Mouse (Mus musculus) myocyte (in vitro differentiated cells): Measurements from ENCODE around the gene Mansc1.

Experiments used
- MAX ChIP-seq: IDR thresholded peaks from one replicate; pipeline ENCODE4 v1.6.1; 2011; ENCODE audit warnings: low read depth, mild to moderate bottlenecking, control low read depth
- MYOD1 ChIP-seq, 3 experiments: IDR thresholded peaks; one replicate each; pipeline ENCODE4 v1.6.1; 2011; ENCODE audit warnings: control low read depth in 2 of 3, low read depth in 2 of 3, mild to moderate bottlenecking in 2 of 3, moderate library complexity in 1 of 3; ENCODE audit not compliant: insufficient read length in 2 of 3, control insufficient read depth in 1 of 3
- MYOG ChIP-seq, 3 experiments: IDR thresholded peaks; one replicate each; pipeline ENCODE4 v1.6.1; 2011; ENCODE audit warnings: control low read depth in 2 of 3, low read depth in 2 of 3, mild to moderate bottlenecking in 2 of 3; ENCODE audit not compliant: insufficient read length in 2 of 3, control insufficient read depth in 1 of 3, insufficient read depth in 1 of 3
- POLR2A ChIP-seq: IDR thresholded peaks from one replicate; pipeline ENCODE4 v1.6.1; 2011; ENCODE audit warnings: low read depth, mild to moderate bottlenecking, control low read depth, moderate library complexity; ENCODE audit not compliant: insufficient read length
- POLR2AphosphoS2 ChIP-seq: IDR thresholded peaks from one replicate; pipeline ENCODE4 v1.6.1; 2011; ENCODE audit warnings: low read depth, control low read depth; ENCODE audit not compliant: insufficient read length
- REST ChIP-seq: IDR thresholded peaks from one replicate; pipeline ENCODE4 v1.6.1; 2011; ENCODE audit warnings: mild to moderate bottlenecking, control low read depth, moderate library complexity; ENCODE audit not compliant: insufficient read depth, insufficient read length
- SRF ChIP-seq: IDR thresholded peaks from one replicate; pipeline ENCODE4 v1.6.1; 2011; ENCODE audit warnings: low read depth; ENCODE audit not compliant: control insufficient read depth, insufficient read length
- TCF12 ChIP-seq: IDR thresholded peaks from one replicate; pipeline ENCODE4 v1.6.1; 2011; ENCODE audit warnings: mild to moderate bottlenecking, control low read depth; ENCODE audit not compliant: poor library complexity, insufficient read depth, severe bottlenecking
- TCF3 ChIP-seq: IDR thresholded peaks from one replicate; pipeline ENCODE4 v1.6.1; 2011; ENCODE audit warnings: low read depth, control low read depth; ENCODE audit not compliant: insufficient read length
- USF1 ChIP-seq: IDR thresholded peaks from one replicate; pipeline ENCODE4 v1.6.1; 2011; ENCODE audit warnings: low read depth, mild to moderate bottlenecking, control low read depth, moderate library complexity

GRCm38 (mm10) chr6:134611896-134612295 is 20.4 kb downstream of the Mansc1 start:
- TF ChIP-seq POLR2A (no peak), POLR2AphosphoS2 (no peak), TCF3 (no peak), REST (no peak), MYOD1 (IDR thresholded peaks at IDR 0.05; ENCODE audit: control insufficient read depth in 1 of 3, insufficient read length in 2 of 3, low read depth in 2 of 3) (no peak), USF1 (no peak), MYOG (IDR thresholded peaks at IDR 0.05; ENCODE audit: control insufficient read depth in 1 of 3, insufficient read depth in 1 of 3, insufficient read length in 2 of 3, low read depth in 2 of 3) (no peak), SRF (no peak), MAX (no peak), TCF12 (no peak)
